Mouse (Mus musculus) thymus, postnatal 25 days (tissue): ENCODE measurements around the gene Atp5g3.
A peak's percentile ranks its signal among the peaks of the same experiment; 100 is the strongest.

Experiments
- DNase-seq: peaks from one replicate; pipeline ENCODE4 v3.0.0; 2022

Gene Atp5g3

GRCm38 (mm10) chr2:73893473-73894270 lies 17.5 kb downstream of the Atp5g3 start:
- no peak for DNase-seq

DNA sequence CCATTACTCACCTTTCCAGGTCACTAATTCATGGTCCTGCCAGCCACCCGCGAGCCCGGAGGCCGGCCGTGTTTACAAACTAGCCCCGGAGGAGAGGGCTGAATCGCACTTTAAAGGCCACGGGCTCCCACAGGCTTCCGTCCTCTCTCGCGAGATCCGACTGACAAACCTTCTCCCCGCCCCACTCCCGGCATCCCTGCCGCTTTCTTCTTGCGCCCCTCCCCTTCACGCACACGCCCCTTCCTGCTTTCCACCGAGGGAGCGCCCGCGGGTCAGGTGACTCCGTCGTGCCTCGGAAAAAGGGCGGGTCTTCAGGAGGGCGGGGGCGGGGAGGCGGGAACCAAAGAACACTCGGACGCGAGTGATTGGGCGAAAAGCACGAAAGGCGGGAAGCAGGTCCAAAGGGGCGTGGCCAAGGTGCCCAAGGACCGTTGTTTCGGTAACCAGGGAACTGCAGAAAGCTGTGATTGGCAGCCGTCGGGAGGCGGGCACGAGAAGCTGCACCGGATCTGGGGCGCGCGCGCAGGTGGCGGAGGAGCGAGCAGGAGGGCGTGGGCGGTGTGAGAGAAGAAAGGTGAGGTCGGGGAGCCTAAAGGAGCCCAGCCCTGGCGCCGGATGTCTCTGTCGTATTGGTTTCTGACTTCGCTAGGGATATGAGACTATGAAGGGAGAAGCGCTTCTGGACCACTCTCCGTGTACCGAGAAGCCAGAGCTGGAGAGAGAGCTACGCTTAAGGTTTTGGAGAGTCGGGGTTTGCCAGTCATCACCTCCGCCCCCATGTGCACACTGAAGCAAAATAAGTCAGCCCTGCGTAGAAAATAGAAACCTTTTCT lies 18.4 kb downstream of the Atp5g3 start, which contains the start of gene Atf2:
Gene Atf2 (minus strand): TSS at position 176 of the 833 bp plus-strand sequence.
- DNase-seq: peak; percentile 99

DNA sequence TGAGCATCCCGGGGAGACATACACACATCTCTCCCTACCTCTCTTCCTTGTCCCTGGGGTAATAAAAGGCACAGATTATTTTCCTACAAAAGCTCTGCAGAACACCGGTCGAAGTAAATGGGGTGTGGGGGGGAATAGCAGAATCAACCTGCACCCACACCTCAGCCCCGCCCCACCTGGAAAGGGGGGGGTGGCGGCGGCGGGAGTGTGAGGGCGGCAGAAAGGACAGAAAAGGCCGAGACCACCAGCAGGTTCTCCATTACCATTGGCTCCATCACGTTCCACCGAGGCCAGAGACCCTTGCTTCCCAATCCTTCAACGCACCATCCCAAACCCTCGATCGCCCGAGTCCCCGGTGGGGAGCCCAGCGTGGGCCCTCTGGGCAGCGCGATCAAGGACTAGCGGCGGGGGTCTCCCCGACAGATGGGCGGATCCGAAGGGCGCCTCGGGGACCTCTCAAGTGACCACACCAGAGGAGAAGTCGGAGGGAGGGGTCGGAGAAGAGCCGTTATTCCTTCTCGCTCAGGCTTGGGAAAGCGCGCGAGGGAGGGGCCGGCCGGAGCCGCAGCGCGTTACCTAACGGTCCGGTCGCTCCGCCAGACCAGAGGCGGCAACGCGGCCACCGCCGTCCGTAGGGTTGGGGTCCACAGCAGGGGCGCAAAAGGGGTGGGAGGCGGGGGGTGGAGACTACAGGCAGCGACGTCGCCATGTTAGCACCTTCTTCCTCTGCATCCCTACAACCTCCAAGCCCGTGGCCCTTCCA lies 19.2 kb downstream of the Atp5g3 start:
- no peak for DNase-seq

- no peak for DNase-seq
These were observed 25.1 kb downstream of the Atp5g3 start for GRCm38 (mm10) chr2:73885997-73886396.

- DNase-seq: no peak
These were observed 33.2 kb downstream of the Atp5g3 start for GRCm38 (mm10) chr2:73877891-73878290.

- peak; percentile 57 for DNase-seq
These were observed 43.2 kb downstream of the Atp5g3 start for GRCm38 (mm10) chr2:73867764-73868487.

GRCm38 (mm10) chr2:73860046-73860624 lies 51.0 kb downstream of the Atp5g3 start:
- DNase-seq: no peak
